Mouse (Mus musculus): ENCODE data around the gene Rptor. TPM values are rescaled to one million over a fixed set of nuclear protein-coding genes. Genes with fewer than 3 reads are reported as not detected.

Gene Rptor
- 22.1 and 22.3 TPM in 2 replicates for polyA plus RNA-seq (2012; rRNA removed)

DNA sequence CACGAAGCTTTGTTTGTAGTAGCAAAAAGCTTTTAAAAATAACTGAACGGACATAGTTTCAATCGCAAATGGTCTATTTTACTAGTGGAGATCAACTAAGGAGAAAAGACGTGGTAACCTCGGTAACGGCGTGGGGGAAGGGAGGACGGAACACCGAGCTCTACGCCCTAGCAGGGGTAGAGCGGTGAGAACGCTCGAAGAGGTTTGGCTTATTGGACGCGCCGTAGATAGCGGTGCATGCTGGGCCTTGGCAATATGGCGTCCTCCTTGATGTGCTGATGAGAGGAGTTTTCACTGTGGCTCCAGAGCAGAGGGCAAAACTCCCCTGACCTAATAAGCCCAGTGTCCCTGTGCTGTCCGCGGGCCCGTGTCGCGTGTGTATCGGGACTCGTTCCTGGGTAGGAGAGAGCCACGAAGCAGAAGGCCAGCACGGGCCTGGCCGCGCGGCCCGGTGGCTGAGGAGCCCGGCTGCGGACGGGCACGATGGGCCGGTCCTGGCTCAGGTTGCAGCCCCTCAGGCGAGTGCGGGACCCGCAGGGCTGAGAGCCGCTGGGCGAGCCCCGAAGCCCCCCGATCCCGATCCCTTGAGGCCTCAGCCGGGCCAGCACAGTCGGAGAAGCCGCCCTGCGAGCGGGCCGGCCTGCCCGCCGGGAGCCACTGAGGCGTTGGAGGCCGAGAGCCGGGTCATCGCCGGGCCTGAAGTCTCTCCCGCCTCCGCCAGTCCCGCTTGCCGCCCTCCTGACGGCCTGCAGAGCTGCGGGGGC lies at the start of gene Rptor:
Gene Rptor (plus strand): TSS at position 143 of the 764 bp plus-strand sequence.

DNA sequence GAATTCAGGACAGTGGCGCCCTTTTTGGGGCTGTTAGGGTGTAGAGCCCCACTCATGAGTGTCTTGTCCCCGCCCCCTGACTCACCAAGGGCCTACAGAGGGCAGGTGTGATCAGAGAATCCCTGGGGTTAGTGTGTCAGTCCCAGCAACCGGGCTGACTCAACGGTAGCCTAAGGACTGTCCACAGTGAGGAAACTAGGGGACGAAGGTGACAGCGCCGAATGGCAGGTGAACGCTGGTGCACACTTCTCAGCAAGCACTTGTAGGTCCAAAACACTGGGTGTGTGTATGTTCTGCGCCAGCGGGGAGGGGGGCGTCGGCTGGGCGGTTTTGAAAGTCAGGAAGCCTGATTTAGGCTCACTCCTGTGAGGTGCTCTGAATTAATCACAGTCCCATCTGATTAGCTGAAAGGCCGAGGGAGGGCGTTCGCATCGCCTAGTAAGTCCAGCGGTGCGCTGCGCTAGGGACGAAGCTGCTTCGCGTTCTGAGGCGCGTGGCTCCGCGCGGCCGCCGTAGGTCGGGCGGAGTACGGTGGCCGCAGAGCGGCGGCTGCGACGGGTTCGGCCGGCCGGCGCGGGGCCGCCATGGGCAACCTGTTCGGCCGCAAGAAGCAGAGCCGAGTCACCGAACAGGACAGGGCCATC lies 310.7 kb downstream of the Rptor start, which contains the start of gene Chmp6:
Gene Chmp6 (plus strand): TSS at position 151 of the 644 bp plus-strand sequence.

GRCm38 (mm10) chr11:119942727-119943427 lies 340.2 kb downstream of the Rptor start, which contains the start of gene Baiap2:
Gene Baiap2 (plus strand): TSS chr11:119942763.

Other genes starting within 250 kb of the Rptor start
- gene Sgsh, start 247.4 kb upstream of the Rptor start, polyA plus RNA-seq (2012; rRNA removed), result 2.5 and 2.6 TPM in 2 replicates
- 5.3 and 6.9 TPM in 2 replicates for gene Slc26a11, start 247.3 kb upstream of the Rptor start, polyA plus RNA-seq (2012; rRNA removed)
- 4.7 and 7.3 TPM in 2 replicates for gene Rnf213, start 209.8 kb upstream of the Rptor start, polyA plus RNA-seq (2012; rRNA removed)
- gene Endov, start 111.6 kb upstream of the Rptor start, polyA plus RNA-seq (2012; rRNA removed), result 20.5 and 21.3 TPM in 2 replicates
- gene Nptx1, start 55.2 kb upstream of the Rptor start, polyA plus RNA-seq (2012; rRNA removed), result 8.5 and 8.8 TPM in 2 replicates